Mouse (Mus musculus): ENCODE data around the gene Klhl29.

DNA sequence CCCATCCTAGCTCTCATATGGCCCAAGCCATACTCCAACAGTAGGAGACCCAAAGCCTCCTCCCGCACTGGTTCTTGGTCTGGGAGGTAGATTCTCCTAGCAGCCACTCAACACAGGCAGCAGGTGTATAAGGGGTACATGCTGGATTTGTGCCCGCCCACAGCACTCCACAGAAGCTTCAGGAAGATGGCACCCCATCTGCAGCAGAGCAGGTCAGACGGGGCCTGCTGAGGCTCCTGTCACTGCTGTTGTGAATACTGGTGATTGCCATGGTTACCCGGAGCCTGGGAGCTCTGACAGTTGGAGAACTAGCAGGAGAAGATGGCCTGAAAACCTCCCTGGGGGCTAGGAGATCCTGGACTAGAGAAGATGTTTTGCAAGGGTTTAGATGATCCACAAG, 35.9 kb upstream of the Klhl29 start:
- TF ChIP-seq POLR2A (IDR thresholded peaks at IDR 0.05; ENCODE audit: borderline replicate concordance, extremely low read depth, insufficient read depth, insufficient read length, poor library complexity, severe bottlenecking) (no peak), CTCF (IDR thresholded peaks at IDR 0.05; ENCODE audit: borderline replicate concordance, extremely low read depth, insufficient read depth, insufficient read length) (no peak)

Data from brain, embryonic 14.5 days (tissue).